Mouse (Mus musculus): ENCODE results near the gene Cd24a.

GRCm38 (mm10) chr10:43603975-43604686 is 26.0 kb downstream of the Cd24a start:
- TF ChIP-seq CTCF (IDR thresholded peaks at IDR 0.05; ENCODE audit: low read depth), result no peak
- TF ChIP-seq EP300 (IDR thresholded peaks at IDR 0.05; ENCODE audit: low read depth), result no peak
